Mouse (Mus musculus): Measurements from ENCODE around the gene Hbp1. TPM values are rescaled to one million over a fixed set of nuclear protein-coding genes. Genes with fewer than 3 reads are reported as not detected.

Gene Hbp1
- polyA plus RNA-seq, 1 experiment, result 38.4 TPM

GRCm38 (mm10) chr12:31965517-31966212 lies 15.3 kb upstream of the Hbp1 start:
- no peak for DNase-seq (ENCODE audit: low read depth in 1 of 2, low spot score in 2 of 2)
- no peaks in the 10 kb centered on the region for H3K36me3 ChIP-seq (ENCODE audit: control insufficient read depth, insufficient read depth, low read length)
- no peak overlapping the region; the same call in 1 of the 2 replicates for H3K27ac ChIP-seq (ENCODE audit: insufficient read depth, low read length)

GRCm38 (mm10) chr12:31964074-31964473 lies 13.7 kb upstream of the Hbp1 start:
- Histone ChIP-seq H3K4me3 (ENCODE audit: extremely low read depth, insufficient read depth, insufficient read length) (no peak overlapping the region), H3K27ac (ENCODE audit: insufficient read depth, low read length) (no peak overlapping the region), H3K36me3 (ENCODE audit: control insufficient read depth, insufficient read depth, low read length) (no peaks in the 10 kb centered on the region), H3K4me1 (ENCODE audit: control insufficient read depth, insufficient read depth, insufficient read length) (no peaks in the 10 kb centered on the region), H3K27me3 (ENCODE audit: control insufficient read depth, insufficient read depth, low read length) (no peaks in the 10 kb centered on the region)
- WGBS, result 96% methylated on average over 6 of the region's 6 CpGs
- TF ChIP-seq POLR2A (IDR thresholded peaks at IDR 0.05; ENCODE audit: low read depth, low read length), result no peak
- no peak for TF ChIP-seq CTCF (IDR thresholded peaks at IDR 0.05; ENCODE audit: extremely low read depth, insufficient read depth, insufficient read length, insufficient replicate concordance)
- no peak for DNase-seq (ENCODE audit: low read depth in 1 of 2, low spot score in 2 of 2)

More at GRCm38 (mm10) chr12:31965517-31966212, 15.3 kb upstream of the Hbp1 start:
- 88% methylated on average over 12 of the region's 12 CpGs for WGBS
- no peaks in the 10 kb centered on the region for H3K4me1 ChIP-seq (ENCODE audit: control insufficient read depth, insufficient read depth, insufficient read length)
- H3K27me3 ChIP-seq (ENCODE audit: control insufficient read depth, insufficient read depth, low read length), result no peaks in the 10 kb centered on the region
- TF ChIP-seq POLR2A (IDR thresholded peaks at IDR 0.05; ENCODE audit: low read depth, low read length) (no peak), CTCF (IDR thresholded peaks at IDR 0.05; ENCODE audit: extremely low read depth, insufficient read depth, insufficient read length, insufficient replicate concordance) (no peak)
- H3K4me3 ChIP-seq (ENCODE audit: extremely low read depth, insufficient read depth, insufficient read length), result no peak overlapping the region

GRCm38 (mm10) chr12:31955843-31956242 lies 5.5 kb upstream of the Hbp1 start:
- H3K27me3 ChIP-seq (ENCODE audit: control insufficient read depth, insufficient read depth, low read length), result no peaks in the 10 kb centered on the region
- TF ChIP-seq POLR2A (IDR thresholded peaks at IDR 0.05; ENCODE audit: low read depth, low read length) (no peak), CTCF (IDR thresholded peaks at IDR 0.05; ENCODE audit: extremely low read depth, insufficient read depth, insufficient read length, insufficient replicate concordance) (no peak)
- no peaks in the 10 kb centered on the region; the same call in 1 of the 2 replicates for H3K4me1 ChIP-seq (ENCODE audit: control insufficient read depth, insufficient read depth, insufficient read length)
- no peaks in the 10 kb centered on the region for H3K36me3 ChIP-seq (ENCODE audit: control insufficient read depth, insufficient read depth, low read length)
- WGBS, result 82% methylated on average over 4 of the region's 4 CpGs
- no peak for DNase-seq (ENCODE audit: low read depth in 1 of 2, low spot score in 2 of 2)
- no peak overlapping the region for H3K27ac ChIP-seq (ENCODE audit: insufficient read depth, low read length)
- H3K4me3 ChIP-seq (ENCODE audit: extremely low read depth, insufficient read depth, insufficient read length), result no peak overlapping the region

GRCm38 (mm10) chr12:31950659-31951031 lies 310 bp upstream of the Hbp1 start:
- Histone ChIP-seq H3K4me3 (ENCODE audit: extremely low read depth, insufficient read depth, insufficient read length) (peak overlapping the region; percentile 43), H3K36me3 (ENCODE audit: control insufficient read depth, insufficient read depth, low read length) (no peaks in the 10 kb centered on the region), H3K4me1 (ENCODE audit: control insufficient read depth, insufficient read depth, insufficient read length) (peaks cover 2% of the 10 kb centered on the region; the same call in 1 of the 2 replicates), H3K27ac (ENCODE audit: insufficient read depth, low read length) (peak overlapping the region; percentile 85), H3K27me3 (ENCODE audit: control insufficient read depth, insufficient read depth, low read length) (no peaks in the 10 kb centered on the region)
- TF ChIP-seq POLR2A (IDR thresholded peaks at IDR 0.05; ENCODE audit: low read depth, low read length) (peak; percentile 14; the same call in 1 of the 2 replicates), CTCF (IDR thresholded peaks at IDR 0.05; ENCODE audit: extremely low read depth, insufficient read depth, insufficient read length, insufficient replicate concordance) (no peak)
- WGBS, result 11% methylated on average over 9 of the region's 9 CpGs
- DNase-seq (ENCODE audit: low read depth in 1 of 2, low spot score in 2 of 2), result no peak

GRCm38 (mm10) chr12:31949193-31949741 lies 1.1 kb downstream of the Hbp1 start:
- H3K27ac ChIP-seq (ENCODE audit: insufficient read depth, low read length), result peak overlapping the region; percentile 96
- no peaks in the 10 kb centered on the region for H3K27me3 ChIP-seq (ENCODE audit: control insufficient read depth, insufficient read depth, low read length)
- 1% methylated on average over 58 of the region's 58 CpGs for WGBS
- no peaks in the 10 kb centered on the region for H3K36me3 ChIP-seq (ENCODE audit: control insufficient read depth, insufficient read depth, low read length)
- peak; percentile 65 to 82 for DNase-seq (ENCODE audit: low read depth in 1 of 2, low spot score in 2 of 2)
- peak overlapping the region; percentile 95 for H3K4me3 ChIP-seq (ENCODE audit: extremely low read depth, insufficient read depth, insufficient read length)
- peaks cover 2% of the 10 kb centered on the region; the same call in 1 of the 2 replicates for H3K4me1 ChIP-seq (ENCODE audit: control insufficient read depth, insufficient read depth, insufficient read length)
- TF ChIP-seq CTCF (IDR thresholded peaks at IDR 0.05; ENCODE audit: extremely low read depth, insufficient read depth, insufficient read length, insufficient replicate concordance) (no peak), POLR2A (IDR thresholded peaks at IDR 0.05; ENCODE audit: low read depth, low read length) (no peak)

- no peak for TF ChIP-seq POLR2A (IDR thresholded peaks at IDR 0.05; ENCODE audit: low read depth, low read length)
- no peak for TF ChIP-seq CTCF (IDR thresholded peaks at IDR 0.05; ENCODE audit: extremely low read depth, insufficient read depth, insufficient read length, insufficient replicate concordance)
- WGBS, result 39% methylated on average over 7 of the region's 7 CpGs
Observed at GRCm38 (mm10) chr12:31948101-31949000, 2.0 kb downstream of the Hbp1 start.

More at GRCm38 (mm10) chr12:31948101-31949000, 2.0 kb downstream of the Hbp1 start:
- H3K36me3 ChIP-seq (ENCODE audit: control insufficient read depth, insufficient read depth, low read length), result peaks cover 3% of the 10 kb centered on the region; the same call in 1 of the 2 replicates
- peak overlapping the region; percentile 95; the same call in 1 of the 2 replicates for H3K4me3 ChIP-seq (ENCODE audit: extremely low read depth, insufficient read depth, insufficient read length)
- peaks cover 2% of the 10 kb centered on the region; the same call in 1 of the 2 replicates for H3K4me1 ChIP-seq (ENCODE audit: control insufficient read depth, insufficient read depth, insufficient read length)
- DNase-seq (ENCODE audit: low read depth in 1 of 2, low spot score in 2 of 2), result no peak
- H3K27me3 ChIP-seq (ENCODE audit: control insufficient read depth, insufficient read depth, low read length), result no peaks in the 10 kb centered on the region
- H3K27ac ChIP-seq (ENCODE audit: insufficient read depth, low read length), result no peak overlapping the region

Data from spleen, adult 2 months (tissue).